Mouse (Mus musculus): Measurements from ENCODE around the gene Mlip. TPM values are rescaled to one million over a fixed set of nuclear protein-coding genes. Genes with fewer than 3 reads are reported as not detected.

The Mlip gene
- polyA plus RNA-seq, 1 experiment from 2014 or later: 0.32 TPM

- no peaks in the 10 kb centered on the region for H3K27me3 ChIP-seq (ENCODE audit: control insufficient read depth, insufficient read depth, low read length)
- no peaks in the 10 kb centered on the region for H3K4me1 ChIP-seq (replicated peaks; ENCODE audit: control insufficient read depth, insufficient read depth)
- no peak overlapping the region for H3K4me2 ChIP-seq (replicated peaks; ENCODE audit: low read depth)
- no peaks in the 10 kb centered on the region for H3K9me3 ChIP-seq (ENCODE audit: control insufficient read depth, low read length)
- H3K4me3 ChIP-seq (ENCODE audit: low read depth, low read length): no peak overlapping the region
- H3K36me3 ChIP-seq (ENCODE audit: control insufficient read depth, insufficient read depth, low read length): no peaks in the 10 kb centered on the region
- no peak overlapping the region for H3K9ac ChIP-seq (ENCODE audit: low read length)
- DNase-seq (ENCODE audit: low spot score) (no peak), ATAC-seq (ENCODE audit: low FRiP score, low TSS enrichment) (no peak)
- H3K27ac ChIP-seq (replicated peaks): no peak overlapping the region
- WGBS: 93% methylated on average over 4 of the region's 4 CpGs
- TF ChIP-seq CTCF (IDR thresholded peaks at IDR 0.05; ENCODE audit: low read depth) (no peak), EP300 (optimal IDR thresholded peaks at IDR 0.05) (no peak)
Observed at GRCm38 (mm10) chr9:77272727-77273126, 80.0 kb downstream of the Mlip start.

GRCm38 (mm10) chr9:77265268-77266017 lies 87.3 kb downstream of the Mlip start:
- Histone ChIP-seq H3K9ac (ENCODE audit: low read length) (no peak overlapping the region), H3K9me3 (ENCODE audit: control insufficient read depth, low read length) (no peaks in the 10 kb centered on the region), H3K27ac (replicated peaks) (no peak overlapping the region), H3K4me2 (replicated peaks; ENCODE audit: low read depth) (no peak overlapping the region), H3K4me3 (ENCODE audit: low read depth, low read length) (no peak overlapping the region), H3K4me1 (replicated peaks; ENCODE audit: control insufficient read depth, insufficient read depth) (no peaks in the 10 kb centered on the region), H3K36me3 (ENCODE audit: control insufficient read depth, insufficient read depth, low read length) (no peaks in the 10 kb centered on the region), H3K27me3 (ENCODE audit: control insufficient read depth, insufficient read depth, low read length) (no peaks in the 10 kb centered on the region)
- ATAC-seq (ENCODE audit: low FRiP score, low TSS enrichment) (no peak), DNase-seq (ENCODE audit: low spot score) (no peak)
- WGBS: 71% methylated on average over 4 of the region's 4 CpGs
- TF ChIP-seq CTCF (IDR thresholded peaks at IDR 0.05; ENCODE audit: low read depth): no peak
- no peak for TF ChIP-seq EP300 (optimal IDR thresholded peaks at IDR 0.05)

DNA sequence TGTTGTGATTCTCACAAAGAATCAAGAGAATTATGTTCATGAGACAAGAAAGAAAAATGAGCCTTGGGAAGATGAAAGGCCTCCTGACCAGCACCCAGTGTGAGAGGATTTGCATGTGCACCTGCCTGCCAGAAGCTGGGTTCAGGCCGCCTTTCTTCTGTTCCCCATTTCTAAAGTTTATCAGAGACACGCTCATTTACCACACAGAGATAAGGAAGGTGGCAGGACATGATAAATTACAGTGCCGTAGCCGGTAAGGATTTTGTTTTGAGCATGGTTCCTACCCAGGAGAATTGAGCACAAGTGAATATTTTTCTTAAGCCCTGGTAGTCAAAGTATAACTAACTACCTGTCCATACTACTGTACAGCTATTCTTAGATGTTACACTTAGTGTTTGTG lies 93.7 kb downstream of the Mlip start:
- H3K4me1 ChIP-seq (replicated peaks; ENCODE audit: control insufficient read depth, insufficient read depth): no peaks in the 10 kb centered on the region
- H3K36me3 ChIP-seq (ENCODE audit: control insufficient read depth, insufficient read depth, low read length): no peaks in the 10 kb centered on the region
- no peaks in the 10 kb centered on the region for H3K9me3 ChIP-seq (ENCODE audit: control insufficient read depth, low read length)
- TF ChIP-seq EP300 (optimal IDR thresholded peaks at IDR 0.05): no peak
- no peak for TF ChIP-seq CTCF (IDR thresholded peaks at IDR 0.05; ENCODE audit: low read depth)
- H3K4me3 ChIP-seq (ENCODE audit: low read depth, low read length): no peak overlapping the region
- no peaks in the 10 kb centered on the region for H3K27me3 ChIP-seq (ENCODE audit: control insufficient read depth, insufficient read depth, low read length)
- H3K4me2 ChIP-seq (replicated peaks; ENCODE audit: low read depth): no peak overlapping the region
- no peak overlapping the region for H3K9ac ChIP-seq (ENCODE audit: low read length)
- H3K27ac ChIP-seq (replicated peaks): no peak overlapping the region
- WGBS: 12% methylated on average over 4 of the region's 4 CpGs
- ATAC-seq (ENCODE audit: low FRiP score, low TSS enrichment) (no peak), DNase-seq (ENCODE audit: low spot score) (no peak)

- DNase-seq (ENCODE audit: low spot score) (no peak), ATAC-seq (ENCODE audit: low FRiP score, low TSS enrichment) (no peak)
- Histone ChIP-seq H3K4me1 (replicated peaks; ENCODE audit: control insufficient read depth, insufficient read depth) (no peaks in the 10 kb centered on the region), H3K36me3 (ENCODE audit: control insufficient read depth, insufficient read depth, low read length) (no peaks in the 10 kb centered on the region), H3K9ac (ENCODE audit: low read length) (no peak overlapping the region), H3K27me3 (ENCODE audit: control insufficient read depth, insufficient read depth, low read length) (no peaks in the 10 kb centered on the region), H3K9me3 (ENCODE audit: control insufficient read depth, low read length) (no peaks in the 10 kb centered on the region), H3K4me3 (ENCODE audit: low read depth, low read length) (no peak overlapping the region), H3K4me2 (replicated peaks; ENCODE audit: low read depth) (no peak overlapping the region), H3K27ac (replicated peaks) (no peak overlapping the region)
- WGBS: 45% methylated on average over 6 of the region's 6 CpGs
- TF ChIP-seq EP300 (optimal IDR thresholded peaks at IDR 0.05): no peak
- no peak for TF ChIP-seq CTCF (IDR thresholded peaks at IDR 0.05; ENCODE audit: low read depth)
Observed at GRCm38 (mm10) chr9:77258265-77258664, 94.5 kb downstream of the Mlip start.

DNA sequence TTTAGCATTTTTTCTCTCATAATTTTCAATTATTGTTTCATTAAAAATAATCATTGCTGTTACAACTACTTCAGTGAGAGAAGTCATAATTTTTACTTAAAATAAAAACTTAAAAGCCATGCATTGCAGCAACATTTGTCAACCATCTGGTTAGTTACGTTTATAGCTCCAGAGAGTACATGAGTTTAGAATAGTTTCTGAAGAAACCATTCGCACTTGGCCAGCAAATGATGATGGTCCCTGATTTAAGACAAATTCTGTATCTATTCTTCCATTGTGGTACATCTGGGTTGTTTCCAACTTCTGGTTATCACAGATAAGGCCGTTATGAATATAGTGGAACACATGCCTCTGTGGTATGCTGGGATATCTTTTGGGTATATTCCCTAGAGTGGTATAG lies 98.3 kb downstream of the Mlip start:
- Histone ChIP-seq H3K4me3 (ENCODE audit: low read depth, low read length) (no peak overlapping the region), H3K36me3 (ENCODE audit: control insufficient read depth, insufficient read depth, low read length) (no peaks in the 10 kb centered on the region), H3K4me1 (replicated peaks; ENCODE audit: control insufficient read depth, insufficient read depth) (no peaks in the 10 kb centered on the region), H3K27ac (replicated peaks) (no peak overlapping the region), H3K27me3 (ENCODE audit: control insufficient read depth, insufficient read depth, low read length) (no peaks in the 10 kb centered on the region), H3K4me2 (replicated peaks; ENCODE audit: low read depth) (no peak overlapping the region), H3K9ac (ENCODE audit: low read length) (no peak overlapping the region), H3K9me3 (ENCODE audit: control insufficient read depth, low read length) (no peaks in the 10 kb centered on the region)
- DNase-seq (ENCODE audit: low spot score) (no peak), ATAC-seq (ENCODE audit: low FRiP score, low TSS enrichment) (no peak)
- TF ChIP-seq EP300 (optimal IDR thresholded peaks at IDR 0.05) (no peak), CTCF (IDR thresholded peaks at IDR 0.05; ENCODE audit: low read depth) (no peak)
- WGBS: 86% methylated on average over 3 of the region's 3 CpGs

- WGBS: 81% methylated on average over 4 of the region's 4 CpGs
- no peak for TF ChIP-seq CTCF (IDR thresholded peaks at IDR 0.05; ENCODE audit: low read depth)
- no peak for TF ChIP-seq EP300 (optimal IDR thresholded peaks at IDR 0.05)
- Histone ChIP-seq H3K27me3 (ENCODE audit: control insufficient read depth, insufficient read depth, low read length) (no peaks in the 10 kb centered on the region), H3K27ac (replicated peaks) (no peak overlapping the region), H3K9me3 (ENCODE audit: control insufficient read depth, low read length) (no peaks in the 10 kb centered on the region), H3K36me3 (ENCODE audit: control insufficient read depth, insufficient read depth, low read length) (no peaks in the 10 kb centered on the region), H3K9ac (ENCODE audit: low read length) (no peak overlapping the region), H3K4me1 (replicated peaks; ENCODE audit: control insufficient read depth, insufficient read depth) (no peaks in the 10 kb centered on the region), H3K4me3 (ENCODE audit: low read depth, low read length) (no peak overlapping the region), H3K4me2 (replicated peaks; ENCODE audit: low read depth) (no peak overlapping the region)
- no peak for ATAC-seq (ENCODE audit: low FRiP score, low TSS enrichment)
- no peak for DNase-seq (ENCODE audit: low spot score)
Observed at GRCm38 (mm10) chr9:77252761-77253160, 100.0 kb downstream of the Mlip start.
